Mouse (Mus musculus) CH12.LX (cell line): ENCODE measurements around the gene Tmem54.

Source experiments
- CHD2 ChIP-seq: IDR thresholded peaks from 2 replicates; pipeline ENCODE4 v1.6.1; 2011; ENCODE audit warnings: low read length, improper control_type of control experiment
- CTCF ChIP-seq, 2 experiments: IDR thresholded peaks in 1 of 2; conservative IDR thresholded peaks in 1 of 2; 2 replicates each; pipeline ENCODE4 v1.5.1; 2011 to 2012; ENCODE audit warnings: low read depth in 2 of 2, low read length in 2 of 2, improper control_type of control experiment in 1 of 2, inconsistent platforms in 1 of 2, mild to moderate bottlenecking in 1 of 2, moderate library complexity in 1 of 2
- E2F4 ChIP-seq: IDR thresholded peaks from 2 replicates; pipeline ENCODE4 v1.6.1; 2011; ENCODE audit warnings: low read depth, low read length, improper control_type of control experiment; ENCODE audit not compliant: insufficient replicate concordance
- ETS1 ChIP-seq: conservative IDR thresholded peaks from 2 replicates; pipeline ENCODE4 v1.6.1; 2012; ENCODE audit warnings: low read depth, mild to moderate bottlenecking, inconsistent platforms, low read length, improper control_type of control experiment, moderate library complexity
- HCFC1 ChIP-seq: IDR thresholded peaks from 2 replicates; pipeline ENCODE4 v1.6.1; 2012; ENCODE audit warnings: low read depth, mild to moderate bottlenecking, inconsistent platforms, low read length, improper control_type of control experiment
- MAZ ChIP-seq: IDR thresholded peaks from 2 replicates; pipeline ENCODE4 v1.6.1; 2012; ENCODE audit warnings: low read depth, mild to moderate bottlenecking, inconsistent platforms, low read length, improper control_type of control experiment, moderate library complexity
- POLR2A ChIP-seq: IDR thresholded peaks from 2 replicates; pipeline ENCODE4 v1.6.1; 2011; ENCODE audit warnings: low read depth, mild to moderate bottlenecking, improper control_type of control experiment, low read length
- UBTF ChIP-seq: IDR thresholded peaks from 2 replicates; pipeline ENCODE4 v1.6.1; 2012; ENCODE audit warnings: low read depth, mild to moderate bottlenecking, inconsistent platforms, low read length, improper control_type of control experiment, moderate library complexity
- ZC3H11A ChIP-seq: IDR thresholded peaks from 2 replicates; pipeline ENCODE4 v1.6.1; 2012; ENCODE audit warnings: low read depth, mild to moderate bottlenecking, inconsistent platforms, low read length, improper control_type of control experiment
- ZKSCAN1 ChIP-seq: IDR thresholded peaks from 2 replicates; pipeline ENCODE4 v1.6.1; 2012; ENCODE audit warnings: low read depth, inconsistent platforms, low read length, improper control_type of control experiment, borderline replicate concordance
- ZMIZ1 ChIP-seq: IDR thresholded peaks from 2 replicates; pipeline ENCODE4 v1.6.1; 2012; ENCODE audit warnings: low read depth, mild to moderate bottlenecking, inconsistent platforms, low read length, improper control_type of control experiment
- ZNF384 ChIP-seq: IDR thresholded peaks from 2 replicates; pipeline ENCODE4 v1.6.1; 2012; ENCODE audit warnings: low read depth, low read length, improper control_type of control experiment, inconsistent platforms

GRCm38 (mm10) chr4:129125736-129126451 lies 20.5 kb downstream of the Tmem54 start:
- TF ChIP-seq CTCF (conservative IDR thresholded peaks at IDR 0.05 in 1 of 2, IDR thresholded peaks at IDR 0.05 in 1 of 2; ENCODE audit: low read depth in 2 of 2, low read length in 2 of 2) (no peak), E2F4 (no peak), ZNF384 (no peak), CHD2 (no peak), ZKSCAN1 (no peak), ETS1 (no peak), HCFC1 (no peak), ZMIZ1 (no peak), ZC3H11A (no peak), MAZ (no peak), POLR2A (no peak), UBTF (no peak)
